Mouse (Mus musculus): ENCODE measurements around the gene Rnf181.

Gene Rnf181

GRCm38 (mm10) chr6:72383952-72384351, 17.2 kb upstream of the Rnf181 start:
- DNase-seq (ENCODE audit: low spot score in 2 of 2), result no peak

- no peak for DNase-seq (ENCODE audit: low spot score in 2 of 2)
These were observed 16.5 kb upstream of the Rnf181 start for GRCm38 (mm10) chr6:72383142-72383820.

DNA sequence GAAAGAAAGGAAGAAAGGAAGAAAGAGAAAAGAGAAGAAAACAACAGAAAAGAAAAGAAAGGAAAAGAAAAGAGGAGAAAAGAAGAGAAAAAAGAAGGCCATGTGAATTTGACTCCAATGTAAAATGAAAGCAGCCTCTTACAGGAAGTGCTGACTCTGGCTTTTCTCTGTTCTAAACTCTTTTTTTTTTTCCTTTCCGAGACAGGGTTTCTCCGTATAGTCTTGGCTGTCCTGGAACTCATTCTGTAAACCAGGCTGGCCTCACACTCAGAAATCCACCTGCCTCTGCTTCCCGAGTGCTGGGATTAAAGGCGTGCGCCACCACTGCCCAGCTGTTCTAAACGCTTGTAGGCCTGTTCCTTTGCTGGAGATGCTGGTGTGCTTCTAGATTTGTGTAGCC, 15.7 kb upstream of the Rnf181 start:
- DNase-seq (ENCODE audit: low spot score in 2 of 2), result no peak

- peak; percentile 74 to 75 for DNase-seq (ENCODE audit: low spot score in 2 of 2)
These were observed 13.5 kb upstream of the Rnf181 start, which contains the start of gene Vamp5 for GRCm38 (mm10) chr6:72380131-72380770. Vamp5 (minus strand) TSS chr6:72380468.

DNA sequence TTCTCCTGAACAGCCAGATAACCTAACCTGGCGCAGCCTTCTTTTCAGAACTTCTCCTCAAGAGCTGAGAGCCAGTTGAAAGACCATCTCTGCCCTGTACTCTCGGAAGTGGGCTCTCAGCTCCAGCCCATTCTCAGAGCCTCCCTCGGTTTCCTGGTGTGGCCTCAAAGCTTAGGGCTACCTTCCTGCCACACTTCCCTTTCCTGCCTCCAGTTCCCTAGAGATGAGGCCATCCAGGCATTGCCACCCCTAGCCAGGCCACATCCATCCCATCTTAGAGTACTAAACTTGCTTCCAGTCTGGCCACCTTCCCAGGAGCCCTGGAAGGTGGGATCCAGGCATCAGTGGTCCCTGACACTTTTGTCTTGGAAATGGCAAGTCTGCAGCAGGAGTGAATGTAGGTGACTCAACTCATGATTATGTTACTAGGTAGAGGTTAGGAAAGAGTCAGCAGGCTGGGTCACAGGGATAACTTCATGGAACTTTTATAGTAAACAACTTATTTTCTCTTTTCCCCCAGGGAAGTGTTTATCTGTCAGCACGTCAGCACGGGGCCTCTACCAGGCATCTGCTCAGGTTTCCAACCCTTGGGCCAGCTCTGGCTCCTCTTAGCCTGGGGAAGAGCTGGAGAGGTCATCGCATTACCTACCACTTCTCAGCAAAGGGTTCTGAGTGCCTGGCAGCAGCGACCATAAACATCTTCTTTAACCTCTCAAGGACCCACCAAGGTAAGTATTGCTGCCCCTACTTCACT, 12.8 kb upstream of the Rnf181 start:
- no peak for DNase-seq (ENCODE audit: low spot score in 2 of 2)

DNA sequence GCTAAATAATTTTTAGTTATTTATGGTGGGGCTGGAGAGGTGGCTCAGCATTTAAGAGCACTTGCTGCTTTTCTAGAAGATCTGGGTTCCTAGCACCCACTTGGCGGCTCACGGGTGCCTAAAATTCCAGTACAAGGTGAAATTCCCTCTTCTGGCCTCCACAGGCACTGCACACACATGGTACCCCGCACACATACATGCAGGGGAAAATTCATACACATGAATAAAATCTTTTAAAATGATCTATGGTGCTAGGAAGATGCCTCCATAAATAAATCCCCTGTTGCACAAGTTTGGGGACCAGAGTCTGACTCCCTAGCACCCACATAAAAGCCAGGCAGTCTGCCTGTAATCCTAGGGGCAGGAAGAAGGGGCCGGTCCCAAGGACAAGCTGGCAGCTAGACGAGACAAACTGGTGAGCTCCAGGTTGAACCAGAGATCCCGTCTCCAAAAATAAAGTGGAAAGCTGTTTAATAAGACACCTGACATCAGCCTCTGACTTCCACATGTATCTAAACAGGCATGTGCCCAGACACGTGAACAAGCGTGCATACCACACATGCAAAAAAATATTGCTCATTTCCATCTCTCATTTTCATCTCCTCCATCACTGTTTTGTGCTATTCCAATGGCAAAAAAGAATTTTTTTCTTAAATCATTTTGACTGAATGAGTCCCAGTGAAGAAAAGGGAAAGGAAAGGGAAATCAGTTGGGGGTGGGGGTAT, 11.9 kb upstream of the Rnf181 start:
- no peak for DNase-seq (ENCODE audit: low spot score in 2 of 2)

DNA sequence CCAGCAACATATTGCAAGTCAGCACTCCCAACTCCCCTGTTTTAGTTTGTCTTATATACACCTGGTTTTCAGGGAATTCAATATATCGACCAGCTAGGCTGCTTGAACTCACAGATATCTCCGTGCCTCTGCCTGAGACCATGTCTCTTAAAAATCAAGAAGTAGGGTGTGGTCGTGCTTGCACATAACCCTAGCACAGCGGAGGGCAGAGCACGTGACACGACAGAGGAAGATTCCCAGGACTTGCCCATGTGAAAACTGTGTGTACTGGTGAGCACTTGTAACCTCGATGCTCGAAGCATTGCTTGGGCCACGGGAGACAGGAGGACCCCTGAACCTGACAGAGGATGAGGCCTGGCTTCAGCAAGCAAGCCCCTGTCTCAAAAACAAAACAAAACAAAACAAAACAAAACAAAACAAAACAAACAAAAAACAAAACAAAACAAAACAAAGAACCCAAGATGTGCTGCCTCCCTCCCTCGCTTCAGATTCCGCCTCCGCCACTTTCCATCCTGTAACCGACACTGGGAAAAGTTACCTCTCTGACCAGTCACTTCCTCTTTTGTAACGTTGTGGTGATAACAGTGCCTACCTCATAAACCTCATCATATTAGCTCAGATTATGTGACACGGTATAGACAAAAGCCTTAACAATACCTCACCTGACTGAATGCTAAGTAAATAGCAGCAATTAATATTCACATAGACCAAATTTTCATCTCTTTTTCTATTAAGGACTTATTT, 8.2 kb upstream of the Rnf181 start:
- no peak for DNase-seq (ENCODE audit: low spot score in 2 of 2)

- no peak for DNase-seq (ENCODE audit: low spot score in 2 of 2)
These were observed 7.5 kb upstream of the Rnf181 start for GRCm38 (mm10) chr6:72374206-72374605.

DNA sequence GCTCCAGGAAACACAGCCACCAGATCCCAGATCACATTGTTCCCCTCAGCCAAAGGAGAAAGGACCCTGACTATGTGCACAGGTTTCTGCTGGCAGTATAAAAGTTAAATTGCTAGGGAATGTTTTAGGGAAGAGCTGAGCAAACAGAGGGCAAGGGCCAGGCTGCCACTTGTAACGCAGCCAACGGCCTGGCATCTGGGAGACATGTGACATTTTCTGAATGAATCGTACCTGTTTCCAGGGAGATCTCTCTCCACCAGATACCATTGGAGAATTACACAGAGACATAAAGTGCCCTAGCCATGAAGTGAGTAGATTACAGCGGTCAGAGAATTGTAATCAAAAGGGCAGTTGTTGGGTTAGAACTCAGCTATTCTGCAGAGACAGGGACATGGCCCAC, 6.4 kb upstream of the Rnf181 start:
- DNase-seq (ENCODE audit: low spot score in 2 of 2), result no peak

DNA sequence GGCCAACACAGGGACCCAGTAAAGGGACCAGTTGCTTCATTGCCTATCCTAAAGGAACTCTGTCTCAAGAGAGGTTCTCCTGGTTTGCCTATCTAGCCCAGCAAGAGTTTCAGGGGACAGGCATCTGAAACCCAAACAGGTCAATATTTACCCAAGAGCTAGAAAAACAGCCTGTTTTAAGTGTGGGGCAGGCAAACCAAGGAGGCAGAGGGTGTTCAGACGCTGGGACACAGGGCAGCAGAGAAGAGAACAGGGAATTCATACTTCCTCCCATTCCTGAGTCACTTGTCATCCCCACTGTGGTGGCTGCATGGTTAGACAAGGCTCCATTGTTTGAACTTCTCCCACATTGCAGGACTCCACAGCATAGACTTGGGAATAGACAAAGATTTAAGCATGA, 4.8 kb upstream of the Rnf181 start:
- no peak for DNase-seq (ENCODE audit: low spot score in 2 of 2)

DNA sequence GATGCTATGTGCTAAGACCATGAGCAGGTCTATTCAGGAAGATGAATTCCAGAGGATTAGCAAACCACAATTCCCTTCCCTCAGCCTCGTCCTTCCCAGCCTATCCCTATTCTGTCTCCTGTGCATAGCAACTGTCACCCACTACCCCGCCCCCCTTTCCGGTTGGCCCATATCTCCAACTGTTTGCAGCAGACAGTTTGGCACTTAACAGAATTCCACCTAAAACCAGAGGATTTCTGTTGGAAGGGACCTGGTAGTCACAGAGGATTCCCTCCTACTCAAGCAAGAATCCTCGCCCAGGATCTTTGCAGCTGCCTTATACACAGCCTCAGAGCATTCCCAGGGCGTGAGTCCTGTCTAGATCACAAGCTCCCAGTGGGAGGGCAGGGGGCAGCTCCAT, 4.4 kb upstream of the Rnf181 start:
- no peak for DNase-seq (ENCODE audit: low spot score in 2 of 2)

DNA sequence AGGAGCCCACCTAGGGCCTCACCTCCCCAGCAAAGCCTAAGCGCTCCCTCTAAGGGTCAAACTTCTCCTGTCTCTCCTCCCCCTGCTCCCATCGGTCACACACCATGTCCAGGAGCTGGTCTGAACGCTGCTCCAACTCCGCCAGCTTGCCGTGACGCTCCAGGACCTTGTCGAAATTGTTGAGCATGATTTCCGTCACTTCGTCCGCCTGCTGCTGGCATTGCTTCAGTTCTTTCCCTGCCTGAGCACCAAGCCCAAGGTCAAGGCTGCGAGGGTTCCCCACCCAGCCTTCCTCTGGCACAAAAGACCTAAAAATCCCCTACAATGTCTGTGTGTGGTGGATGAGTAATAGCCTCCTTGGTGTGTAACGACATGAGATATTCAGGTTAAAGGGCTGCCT, 3.3 kb upstream of the Rnf181 start:
- no peak for DNase-seq (ENCODE audit: low spot score in 2 of 2)

- DNase-seq (ENCODE audit: low spot score in 2 of 2), result no peak
These were observed 2.8 kb upstream of the Rnf181 start for GRCm38 (mm10) chr6:72369557-72369956.

DNA sequence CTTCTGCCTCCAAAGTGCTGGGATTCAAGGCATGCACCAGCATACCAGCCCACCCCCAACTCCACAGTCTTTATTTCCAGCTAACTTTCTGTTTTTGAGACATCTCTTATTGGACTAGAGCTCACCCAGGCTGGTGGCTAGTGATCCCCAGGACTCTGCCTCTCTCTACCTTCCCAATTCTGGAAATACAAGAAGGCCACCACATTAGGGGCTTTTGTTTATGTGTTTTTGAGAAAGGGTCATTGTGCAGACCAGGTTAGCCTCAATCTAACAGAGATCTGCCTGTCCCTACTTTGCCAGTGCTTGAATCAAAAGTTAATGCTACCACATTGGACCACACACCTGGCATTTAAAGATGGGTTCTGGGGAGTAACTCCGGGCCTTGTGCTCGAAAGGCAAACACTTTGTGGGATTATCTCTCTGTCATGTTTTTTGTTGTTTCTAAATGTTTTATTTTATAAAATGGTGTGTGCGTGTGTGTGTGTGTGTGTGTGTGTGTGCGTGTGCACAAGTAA, 761 bp upstream of the Rnf181 start:
- no peak for DNase-seq (ENCODE audit: low spot score in 2 of 2)

- no peak for DNase-seq (ENCODE audit: low spot score in 2 of 2)
These were observed 452 bp downstream of the Rnf181 start for GRCm38 (mm10) chr6:72366304-72366703.

GRCm38 (mm10) chr6:72364985-72365384, 1.8 kb downstream of the Rnf181 start:
- DNase-seq (ENCODE audit: low spot score in 2 of 2), result no peak

- no peak for DNase-seq (ENCODE audit: low spot score in 2 of 2)
These were observed 2.7 kb downstream of the Rnf181 start for GRCm38 (mm10) chr6:72364009-72364408.

DNA sequence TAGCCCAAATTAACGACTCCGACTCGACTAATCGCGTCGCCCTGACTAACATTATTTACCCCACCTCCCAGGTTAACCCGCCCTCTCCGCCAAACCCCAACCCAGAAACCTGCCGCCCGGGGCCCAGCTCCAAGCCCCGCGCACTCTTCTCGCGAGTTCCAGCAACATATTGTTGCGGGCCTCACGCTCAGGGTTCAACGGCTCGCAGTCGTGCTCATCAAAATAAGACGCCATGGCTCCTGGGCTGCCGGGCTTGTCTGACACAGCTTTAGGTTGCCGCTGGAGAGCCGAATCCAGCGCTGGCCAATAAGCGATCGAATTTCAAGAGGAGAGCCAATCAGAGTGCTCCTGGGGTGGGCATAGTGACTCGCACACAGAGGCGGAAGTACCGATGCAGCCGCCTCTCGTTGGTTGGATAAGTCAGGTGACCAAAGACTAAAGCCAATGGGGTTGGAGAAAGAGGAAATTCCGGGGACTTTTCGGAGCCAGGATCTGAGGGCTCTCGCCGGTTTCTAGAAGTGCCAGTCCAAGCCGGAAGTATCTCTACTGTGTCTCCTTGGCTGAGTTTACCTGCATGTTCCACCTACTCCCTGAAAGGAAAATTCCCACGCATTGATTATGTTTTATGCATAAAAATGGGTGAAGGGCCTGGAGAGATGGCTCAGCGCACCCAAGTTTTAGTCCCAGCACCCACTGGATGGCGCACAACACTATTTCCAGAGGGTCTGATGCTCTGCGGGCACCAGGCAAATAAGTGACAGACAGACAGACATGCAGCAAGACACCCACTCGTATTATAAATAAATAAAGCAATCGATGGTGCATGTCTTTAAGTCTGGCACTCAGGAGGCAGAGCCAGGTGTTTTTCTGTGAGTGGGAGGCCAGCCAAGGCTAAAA, 4.4 kb downstream of the Rnf181 start:
- DNase-seq (ENCODE audit: low spot score in 2 of 2), result peak; percentile 93 to 94

DNA sequence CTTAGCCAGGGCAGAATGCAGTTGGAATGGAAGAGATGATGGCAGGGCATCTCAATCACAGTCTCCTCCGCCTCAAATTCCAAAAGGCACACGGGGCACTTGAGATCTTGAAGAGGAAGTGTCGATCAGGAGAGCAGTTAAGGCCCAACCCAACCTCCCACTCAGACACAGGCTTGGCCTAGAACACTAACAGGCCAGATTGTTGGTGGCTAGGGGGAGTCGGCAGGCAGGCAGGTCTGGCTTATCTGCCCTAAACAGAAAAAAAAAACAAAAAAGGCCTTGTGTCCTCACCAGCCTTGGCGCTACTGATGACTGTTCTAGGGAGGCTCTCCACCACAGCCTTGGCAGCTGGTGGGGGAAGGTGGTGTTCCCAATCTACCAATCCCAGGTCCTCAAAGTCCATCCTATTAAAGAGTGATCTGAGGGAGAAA, 5.6 kb downstream of the Rnf181 start:
- DNase-seq (ENCODE audit: low spot score in 2 of 2), result no peak

DNA sequence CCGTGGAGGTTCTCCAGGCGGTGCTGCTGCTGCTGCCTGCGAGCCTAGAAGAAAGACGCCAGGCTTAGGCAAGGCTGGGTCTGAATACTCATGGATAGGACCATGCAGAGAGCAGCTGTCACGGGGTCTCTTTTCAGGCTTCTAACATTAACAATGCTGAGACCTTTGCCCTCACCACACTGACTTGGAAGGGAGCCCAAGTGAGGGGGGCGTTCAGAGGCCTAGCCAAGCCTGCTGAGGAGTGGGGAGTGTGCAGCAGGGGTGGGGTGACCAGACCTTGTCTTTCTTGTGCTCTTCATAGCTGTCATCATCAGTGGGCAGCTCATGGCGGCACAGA, 6.2 kb downstream of the Rnf181 start:
- no peak for DNase-seq (ENCODE audit: low spot score in 2 of 2)

Measured in urinary bladder, postnatal 4 days (tissue).